Mouse (Mus musculus) brain, embryonic 14.5 days (tissue): Measurements from ENCODE around the gene Cpe.

ENCODE experiments used
- CTCF ChIP-seq: fragments of 200-500 bp; IDR thresholded peaks from 2 replicates; pipeline ENCODE4 v1.5.1; 2012; ENCODE audit warnings: inconsistent platforms, mild to moderate bottlenecking, moderate library complexity, borderline replicate concordance; ENCODE audit not compliant: insufficient read depth, insufficient read length; ENCODE audit errors: extremely low read depth
- POLR2A ChIP-seq: fragments of 200-500 bp; IDR thresholded peaks from 2 replicates; pipeline ENCODE4 v1.6.1; 2012; ENCODE audit warnings: mild to moderate bottlenecking, inconsistent platforms, borderline replicate concordance; ENCODE audit not compliant: poor library complexity, insufficient read depth, insufficient read length, severe bottlenecking; ENCODE audit errors: extremely low read depth

GRCm38 (mm10) chr8:64652285-64652684 is 40.6 kb downstream of the Cpe start:
- no peak for TF ChIP-seq CTCF
- no peak for TF ChIP-seq POLR2A
